Mouse (Mus musculus) midbrain, postnatal 0 days (tissue): Measurements from ENCODE around the gene Vwc2l. TPM values are rescaled to one million over a fixed set of nuclear protein-coding genes. Genes with fewer than 3 reads are reported as not detected.

Source experiments
- ATAC-seq: fragments of 200-750 bp; cut with Nextera tagmentation; 2 replicates; pipeline ENCODE4 v1.8.0; 2017; ENCODE audit warnings: moderate number of reproducible peaks, mild to moderate bottlenecking, moderate TSS enrichment, moderate library complexity; ENCODE audit not compliant: low FRiP score
- DNase-seq: peaks from one replicate; pipeline ENCODE4 v3.0.0-alpha.2; 2015; ENCODE audit warnings: low spot score
- H3K27ac ChIP-seq: fragments of 300-500 bp; sonication (generic); 2 replicates; pipeline ENCODE4 v1.5.1; 2014; ENCODE audit warnings: low read depth, mild to moderate bottlenecking, low read length, mixed read lengths
- H3K27me3 ChIP-seq: fragments of 300-500 bp; sonication (generic); 2 replicates; pipeline ENCODE4 v1.6.1; 2014; ENCODE audit warnings: low read length, control low read depth, mixed read lengths; ENCODE audit not compliant: insufficient read depth
- H3K36me3 ChIP-seq: fragments of 300-500 bp; sonication (generic); 2 replicates; pipeline ENCODE4 v1.6.1; 2014; ENCODE audit warnings: low read length, control low read depth, mixed read lengths; ENCODE audit not compliant: insufficient read depth
- H3K4me1 ChIP-seq: fragments of 300-500 bp; sonication (generic); 2 replicates; pipeline ENCODE4 v1.6.1; 2014; ENCODE audit warnings: mild to moderate bottlenecking, control low read depth, antibody characterized with exemption, low read length, mixed read lengths; ENCODE audit not compliant: insufficient read depth
- H3K4me2 ChIP-seq: fragments of 300-500 bp; sonication (generic); 2 replicates; pipeline ENCODE4 v1.6.1; 2014; ENCODE audit warnings: low read depth, mild to moderate bottlenecking, low read length, mixed read lengths; ENCODE audit not compliant: poor library complexity, severe bottlenecking
- H3K4me3 ChIP-seq: fragments of 300-500 bp; sonication (generic); 2 replicates; pipeline ENCODE4 v1.5.1; 2014; ENCODE audit warnings: low read depth, mild to moderate bottlenecking, low read length, moderate library complexity
- H3K9ac ChIP-seq: fragments of 300-500 bp; sonication (generic); replicated peaks from 2 replicates; pipeline ENCODE4 v1.6.1; 2014; ENCODE audit warnings: mild to moderate bottlenecking, low read length, moderate library complexity, mixed read lengths; ENCODE audit not compliant: poor library complexity, severe bottlenecking
- H3K9me3 ChIP-seq: fragments of 300-500 bp; sonication (generic); 2 replicates; pipeline ENCODE4 v1.6.1; 2016; ENCODE audit warnings: low read length, control low read depth
- CTCF ChIP-seq: IDR thresholded peaks from 2 replicates; pipeline ENCODE4 v1.5.1; 2016; ENCODE audit warnings: antibody characterized with exemption, mild to moderate bottlenecking
- WGBS: fragments of 180-500 bp; shearing (Covaris S2); extraction: QIAGEN DNeasy Blood & Tissue Kit; methylation state at CpG from one replicate; pipeline ENCODE4 v1.1.7; 2014; 5-methylcytosine and 5-hydroxymethylcytosine counted together
- polyA plus RNA-seq: library from polyadenylated mRNA; unstranded; fragments of >200 nt; fragmentation: Nextera tagmentation; extraction: Ambion mirVana; gene quantifications from 2 replicates; pipeline ENCODE4 v1.2.1, GENCODE M21; 2015
- total RNA-seq: library from RNA; depleted of rRNA; stranded (reverse); fragments of >200 nt; gene quantifications from 2 replicates; pipeline ENCODE4 v1.2.3, GENCODE M21; 2014

The Vwc2l gene
- total and polyA plus RNA-seq, 2 experiments from 2014 or later: 10.1 to 27.7 TPM

DNA sequence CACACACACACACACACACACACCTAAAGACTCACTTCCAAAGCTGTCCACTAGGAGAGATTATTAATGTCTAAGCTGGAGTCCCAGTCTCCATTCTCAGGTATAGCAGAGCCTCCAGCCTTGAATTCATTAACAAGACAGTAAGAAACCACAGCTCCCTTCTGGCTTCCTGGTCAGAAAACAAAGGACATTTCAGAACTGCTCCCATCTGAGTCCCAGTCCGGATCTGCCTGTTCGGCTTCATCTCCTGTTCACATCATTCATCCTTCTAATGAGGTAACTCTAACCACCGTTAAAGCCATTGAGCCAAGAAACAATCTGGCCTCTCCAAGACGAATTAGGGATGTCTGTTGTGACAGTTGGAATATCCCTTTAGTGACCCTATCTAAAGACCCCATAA is 185.7 kb downstream of the Vwc2l start:
- TF ChIP-seq CTCF: no peak
- no peaks in the 10 kb centered on the region for H3K27me3 ChIP-seq
- H3K9ac ChIP-seq: no peak overlapping the region
- no peak overlapping the region for H3K27ac ChIP-seq
- no peak overlapping the region for H3K4me2 ChIP-seq
- no peaks in the 10 kb centered on the region for H3K36me3 ChIP-seq
- H3K4me1 ChIP-seq: no peaks in the 10 kb centered on the region
- no peak overlapping the region for H3K4me3 ChIP-seq
- H3K9me3 ChIP-seq: no peaks in the 10 kb centered on the region
- ATAC-seq (no peak), DNase-seq (no peak)
- 82% methylated on average over 4 of the region's 4 CpGs for WGBS

DNA sequence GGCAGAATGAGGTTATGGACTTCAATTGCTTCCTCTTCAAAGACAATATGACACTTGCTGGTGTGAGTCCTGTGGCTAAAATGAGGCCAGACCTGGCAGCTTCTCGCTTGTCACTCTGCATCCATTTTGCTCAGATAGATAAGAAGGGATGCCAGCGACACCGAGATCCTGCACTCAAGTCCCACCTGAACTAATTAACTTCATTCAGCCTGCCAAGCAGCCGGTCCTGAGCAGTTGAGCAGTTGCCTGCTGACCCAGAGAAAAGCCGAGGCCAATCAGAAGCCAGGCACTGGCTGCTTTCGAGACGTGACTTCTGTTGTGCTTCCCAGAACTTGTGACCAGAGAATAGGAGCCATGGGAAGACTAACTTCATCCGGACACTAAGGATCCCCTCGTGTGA is 187.6 kb downstream of the Vwc2l start:
- Histone ChIP-seq H3K27ac (no peak overlapping the region), H3K36me3 (no peaks in the 10 kb centered on the region), H3K4me2 (no peak overlapping the region), H3K27me3 (no peaks in the 10 kb centered on the region), H3K9ac (no peak overlapping the region), H3K4me3 (no peak overlapping the region), H3K9me3 (no peaks in the 10 kb centered on the region), H3K4me1 (no peaks in the 10 kb centered on the region)
- 55% methylated on average over 9 of the region's 9 CpGs for WGBS
- peak; percentile 43 for DNase-seq
- TF ChIP-seq CTCF: no peak
- ATAC-seq: no peak

DNA sequence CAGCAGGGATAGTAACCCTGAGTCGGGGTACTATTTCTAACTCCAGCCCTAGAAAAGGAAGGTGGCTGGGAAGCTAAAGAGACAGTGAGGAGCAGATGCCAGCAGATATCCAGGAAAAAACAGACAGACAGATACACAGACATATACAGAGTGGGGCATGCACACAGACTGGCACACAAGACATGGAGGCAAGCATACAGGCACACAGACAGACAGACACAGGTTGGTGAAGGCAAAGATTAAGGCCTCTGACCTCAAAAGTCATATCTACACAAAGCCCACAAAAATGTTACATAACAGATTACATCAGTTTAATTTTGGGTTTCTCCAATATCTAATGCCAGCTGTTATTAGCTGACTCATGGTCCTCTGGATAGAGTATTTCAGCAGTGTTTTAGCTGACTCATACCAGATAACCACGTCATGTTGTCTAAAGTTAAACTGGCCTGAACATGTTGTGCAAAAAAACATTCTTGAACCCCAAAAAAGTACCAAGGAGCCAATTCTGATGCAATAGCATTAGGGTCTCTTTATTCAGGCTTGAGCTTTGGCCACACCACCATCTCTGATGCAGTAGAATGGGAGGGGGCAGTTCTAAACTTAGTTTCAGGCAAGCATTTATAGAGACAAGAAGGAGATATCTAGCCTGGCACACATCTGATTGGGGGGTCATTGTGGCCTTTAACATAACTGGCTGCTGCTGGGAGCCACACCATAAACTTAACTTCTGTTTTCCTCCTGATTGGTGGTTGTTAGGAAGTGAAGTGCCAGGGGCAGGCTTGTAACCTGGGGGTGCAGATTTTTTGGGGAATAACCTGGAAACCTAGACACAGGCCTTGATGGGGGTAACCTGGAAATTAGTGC is 192.9 kb downstream of the Vwc2l start:
- no peaks in the 10 kb centered on the region for H3K4me1 ChIP-seq
- H3K9ac ChIP-seq: no peak overlapping the region
- ATAC-seq: no peak
- WGBS: 85% methylated on average over 2 of the region's 2 CpGs
- no peak overlapping the region for H3K27ac ChIP-seq
- H3K4me3 ChIP-seq: no peak overlapping the region
- no peak for TF ChIP-seq CTCF
- no peak for DNase-seq
- H3K9me3 ChIP-seq: no peaks in the 10 kb centered on the region
- H3K36me3 ChIP-seq: no peaks in the 10 kb centered on the region
- H3K4me2 ChIP-seq: no peak overlapping the region
- no peaks in the 10 kb centered on the region for H3K27me3 ChIP-seq

DNA sequence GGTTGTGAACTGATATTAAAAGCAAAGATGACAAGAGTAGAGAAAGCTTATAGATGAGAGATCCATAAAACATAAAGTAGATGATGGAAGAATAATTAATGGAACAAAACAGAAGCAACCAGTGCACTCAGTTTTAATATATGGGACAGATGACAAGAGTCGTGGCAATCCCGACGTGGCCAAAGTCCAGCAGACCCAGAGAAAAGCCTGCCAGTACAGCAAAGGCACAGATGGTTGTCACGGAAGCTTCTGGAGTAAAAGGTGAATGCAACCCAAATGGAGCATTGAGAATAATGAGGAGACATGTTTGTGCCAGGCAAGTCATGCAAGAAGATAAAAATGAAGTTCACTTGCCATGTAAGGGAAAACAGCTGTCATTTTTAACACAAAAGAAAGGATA is 207.5 kb downstream of the Vwc2l start:
- WGBS: 94% methylated on average over 4 of the region's 4 CpGs
- Histone ChIP-seq H3K4me3 (no peak overlapping the region), H3K4me1 (no peaks in the 10 kb centered on the region), H3K9me3 (no peaks in the 10 kb centered on the region), H3K4me2 (no peak overlapping the region), H3K36me3 (no peaks in the 10 kb centered on the region), H3K27me3 (no peaks in the 10 kb centered on the region), H3K9ac (no peak overlapping the region), H3K27ac (no peak overlapping the region)
- TF ChIP-seq CTCF: no peak
- DNase-seq: peak; percentile 19
- no peak for ATAC-seq
